Mouse (Mus musculus) CH12.LX (cell line): ENCODE data around the gene Hist1h1t. TPM values are rescaled to one million over a fixed set of nuclear protein-coding genes. Genes with fewer than 3 reads are reported as not detected.

Source experiments
- DNase-seq: peaks from one replicate; pipeline ENCODE4 v3.0.0-alpha.2; 2013; ENCODE audit errors: extremely low read depth
- H3K27ac ChIP-seq: 2 replicates; pipeline ENCODE4 v1.5.1; 2012; ENCODE audit warnings: low read depth, mild to moderate bottlenecking, control low read depth, moderate library complexity; ENCODE audit not compliant: insufficient read depth
- H3K27me3 ChIP-seq: replicated peaks from 2 replicates; pipeline ENCODE3; 2012; ENCODE audit warnings: inconsistent platforms
- H3K36me3 ChIP-seq, 2 experiments: replicated peaks in 1 of 2; 2 replicates each; pipeline versions ENCODE3 to v1.6.1; 2012; ENCODE audit warnings: inconsistent platforms in 1 of 2, low read length in 1 of 2, mild to moderate bottlenecking in 1 of 2, mixed read lengths in 1 of 2, moderate library complexity in 1 of 2; ENCODE audit not compliant: control insufficient read depth in 1 of 2, insufficient read depth in 1 of 2
- H3K4me1 ChIP-seq, 2 experiments: 2 replicates each; pipeline ENCODE4 v1.6.1; 2012; ENCODE audit warnings: inconsistent platforms in 1 of 2, moderate library complexity in 1 of 2; ENCODE audit not compliant: insufficient read depth in 2 of 2, control insufficient read depth in 1 of 2
- H3K4me2 ChIP-seq: 2 replicates; pipeline ENCODE4 v1.6.1; 2012; ENCODE audit warnings: low read depth, mild to moderate bottlenecking, control low read depth; ENCODE audit not compliant: poor library complexity, insufficient read depth, severe bottlenecking
- H3K4me3 ChIP-seq, 3 experiments: fragments of 150-350 bp in 1 of 3; sonication (generic) in 1 of 3; replicated peaks in 1 of 3; 2 replicates each; pipeline versions ENCODE3 to v1.5.1; 2011 to 2012; ENCODE audit warnings: low read depth in 2 of 3, low read length in 2 of 3, mild to moderate bottlenecking in 2 of 3, moderate library complexity in 2 of 3, control low read depth in 1 of 3, improper control_type of control experiment in 1 of 3, inconsistent platforms in 1 of 3, mixed read lengths in 1 of 3; ENCODE audit not compliant: poor library complexity in 1 of 3
- H3K79me2 ChIP-seq: replicated peaks from 2 replicates; pipeline ENCODE4 v1.6.1; 2012; ENCODE audit warnings: mild to moderate bottlenecking, moderate library complexity; ENCODE audit not compliant: control insufficient read depth, poor library complexity, insufficient read depth, severe bottlenecking; ENCODE audit errors: extremely low read depth
- H3K9ac ChIP-seq: 2 replicates; pipeline ENCODE4 v1.6.1; 2012; ENCODE audit warnings: low read depth, mild to moderate bottlenecking, control low read depth, moderate library complexity; ENCODE audit not compliant: insufficient read depth
- H3K9me3 ChIP-seq: replicated peaks from 2 replicates; pipeline ENCODE3; 2012; ENCODE audit warnings: low read length, inconsistent platforms, mixed read lengths
- BHLHE40 ChIP-seq: IDR thresholded peaks from 2 replicates; pipeline ENCODE4 v1.6.1; 2011; ENCODE audit warnings: mild to moderate bottlenecking, low read depth, low read length, improper control_type of control experiment
- CHD1 ChIP-seq: IDR thresholded peaks from 2 replicates; pipeline ENCODE4 v1.6.1; 2012; ENCODE audit warnings: low read depth, low read length, improper control_type of control experiment, inconsistent platforms
- CTCF ChIP-seq, 2 experiments: IDR thresholded peaks in 1 of 2; conservative IDR thresholded peaks in 1 of 2; 2 replicates each; pipeline ENCODE4 v1.5.1; 2011 to 2012; ENCODE audit warnings: low read depth in 2 of 2, low read length in 2 of 2, improper control_type of control experiment in 1 of 2, inconsistent platforms in 1 of 2, mild to moderate bottlenecking in 1 of 2, moderate library complexity in 1 of 2
- E2F4 ChIP-seq: IDR thresholded peaks from 2 replicates; pipeline ENCODE4 v1.6.1; 2011; ENCODE audit warnings: low read depth, low read length, improper control_type of control experiment; ENCODE audit not compliant: insufficient replicate concordance
- ELF1 ChIP-seq: IDR thresholded peaks from 2 replicates; pipeline ENCODE4 v1.6.1; 2014; ENCODE audit warnings: low read depth, mild to moderate bottlenecking, inconsistent platforms, low read length, improper control_type of control experiment
- ETS1 ChIP-seq: conservative IDR thresholded peaks from 2 replicates; pipeline ENCODE4 v1.6.1; 2012; ENCODE audit warnings: low read depth, mild to moderate bottlenecking, inconsistent platforms, low read length, improper control_type of control experiment, moderate library complexity
- IRF4 ChIP-seq: IDR thresholded peaks from 2 replicates; pipeline ENCODE4 v1.6.1; 2014; ENCODE audit warnings: low read depth, mild to moderate bottlenecking, inconsistent platforms, low read length, improper control_type of control experiment
- JUN ChIP-seq: IDR thresholded peaks from 2 replicates; pipeline ENCODE4 v1.6.1; 2011; ENCODE audit warnings: low read depth, mild to moderate bottlenecking, low read length, improper control_type of control experiment, moderate library complexity; ENCODE audit not compliant: insufficient read depth
- KAT2A ChIP-seq: IDR thresholded peaks from 2 replicates; pipeline ENCODE4 v1.6.1; 2012; ENCODE audit warnings: low read length, improper control_type of control experiment, inconsistent platforms; ENCODE audit not compliant: insufficient replicate concordance
- MAFK ChIP-seq: IDR thresholded peaks from 2 replicates; pipeline ENCODE4 v1.6.1; 2011; ENCODE audit warnings: low read length, improper control_type of control experiment; ENCODE audit not compliant: insufficient replicate concordance
- MAX ChIP-seq: IDR thresholded peaks from 2 replicates; pipeline ENCODE4 v1.6.1; 2011; ENCODE audit warnings: low read length, improper control_type of control experiment
- MAZ ChIP-seq: IDR thresholded peaks from 2 replicates; pipeline ENCODE4 v1.6.1; 2012; ENCODE audit warnings: low read depth, mild to moderate bottlenecking, inconsistent platforms, low read length, improper control_type of control experiment, moderate library complexity
- MEF2A ChIP-seq: IDR thresholded peaks from 2 replicates; pipeline ENCODE4 v1.6.1; 2014; ENCODE audit warnings: low read depth, mild to moderate bottlenecking, inconsistent platforms, low read length, improper control_type of control experiment, borderline replicate concordance
- NRF1 ChIP-seq: IDR thresholded peaks from 2 replicates; pipeline ENCODE4 v1.6.1; 2014; ENCODE audit warnings: low read depth, mild to moderate bottlenecking, inconsistent platforms, low read length, improper control_type of control experiment, moderate library complexity
- PAX5 ChIP-seq: IDR thresholded peaks from 2 replicates; pipeline ENCODE4 v1.6.1; 2012; ENCODE audit warnings: low read length, inconsistent platforms, mixed read lengths
- POLR2AphosphoS2 ChIP-seq: IDR thresholded peaks from 2 replicates; pipeline ENCODE4 v1.6.1; 2011; ENCODE audit warnings: low read depth, low read length, improper control_type of control experiment
- RCOR1 ChIP-seq: conservative IDR thresholded peaks from 2 replicates; pipeline ENCODE4 v1.6.1; 2012; ENCODE audit warnings: low read depth, mild to moderate bottlenecking, inconsistent platforms, low read length, improper control_type of control experiment
- SIN3A ChIP-seq: IDR thresholded peaks from 2 replicates; pipeline ENCODE4 v1.6.1; 2012; ENCODE audit warnings: low read length, improper control_type of control experiment, inconsistent platforms
- SMC3 ChIP-seq: IDR thresholded peaks from 2 replicates; pipeline ENCODE4 v1.6.1; 2011; ENCODE audit warnings: low read depth, low read length, improper control_type of control experiment
- TBP ChIP-seq: conservative IDR thresholded peaks from 2 replicates; pipeline ENCODE4 v1.6.1; 2011; ENCODE audit warnings: low read depth, low read length, improper control_type of control experiment
- TCF12 ChIP-seq: IDR thresholded peaks from 2 replicates; pipeline ENCODE4 v1.6.1; 2014; ENCODE audit warnings: low read depth, mild to moderate bottlenecking, inconsistent platforms, low read length, improper control_type of control experiment
- UBTF ChIP-seq: IDR thresholded peaks from 2 replicates; pipeline ENCODE4 v1.6.1; 2012; ENCODE audit warnings: low read depth, mild to moderate bottlenecking, inconsistent platforms, low read length, improper control_type of control experiment, moderate library complexity
- USF2 ChIP-seq: conservative IDR thresholded peaks from 2 replicates; pipeline ENCODE4 v1.6.1; 2011; ENCODE audit warnings: low read depth, low read length, improper control_type of control experiment
- ZC3H11A ChIP-seq: IDR thresholded peaks from 2 replicates; pipeline ENCODE4 v1.6.1; 2012; ENCODE audit warnings: low read depth, mild to moderate bottlenecking, inconsistent platforms, low read length, improper control_type of control experiment
- ZMIZ1 ChIP-seq: IDR thresholded peaks from 2 replicates; pipeline ENCODE4 v1.6.1; 2012; ENCODE audit warnings: low read depth, mild to moderate bottlenecking, inconsistent platforms, low read length, improper control_type of control experiment
- dilution Hi-C: fragments of 300-500 bp; cut with MboI; formaldehyde crosslinking; loops from 2 replicates; pipeline ENCODE4 v1.14.3; 2020; ENCODE audit warnings: low sequenced_read_pairs; ENCODE audit not compliant: extremely low pct_unique_long_range_greater_than_20kb, extremely low pct_ligation_motif_present
- in situ Hi-C: fragments of 300-500 bp; cut with MboI; formaldehyde crosslinking; loops from 3 replicates; pipeline ENCODE4 v1.14.3; 2019; ENCODE audit warnings: low sequenced_read_pairs, low pct_ligation_motif_present, low pct_unique_long_range_greater_than_20kb, mixed read lengths
- polyA plus RNA-seq: library from polyadenylated mRNA; unstranded; fragments of >175 nt; gene quantifications from 2 replicates; pipeline ENCODE4 v1.2.1, GENCODE M21; 2012; ENCODE audit warnings: low read depth; ENCODE audit not compliant: insufficient read length
- total RNA-seq, 2 experiments: library from RNA; depleted of rRNA; stranded (reverse); fragments of 300-350 nt in 1 of 2; fragments of >200 nt in 1 of 2; gene quantifications; 2 replicates each; pipeline ENCODE4 v1.2.3; 2012 to 2014

The Hist1h1t gene
- total and polyA plus RNA-seq, 3 experiments = 0.38 TPM; not detected in 2

DNA sequence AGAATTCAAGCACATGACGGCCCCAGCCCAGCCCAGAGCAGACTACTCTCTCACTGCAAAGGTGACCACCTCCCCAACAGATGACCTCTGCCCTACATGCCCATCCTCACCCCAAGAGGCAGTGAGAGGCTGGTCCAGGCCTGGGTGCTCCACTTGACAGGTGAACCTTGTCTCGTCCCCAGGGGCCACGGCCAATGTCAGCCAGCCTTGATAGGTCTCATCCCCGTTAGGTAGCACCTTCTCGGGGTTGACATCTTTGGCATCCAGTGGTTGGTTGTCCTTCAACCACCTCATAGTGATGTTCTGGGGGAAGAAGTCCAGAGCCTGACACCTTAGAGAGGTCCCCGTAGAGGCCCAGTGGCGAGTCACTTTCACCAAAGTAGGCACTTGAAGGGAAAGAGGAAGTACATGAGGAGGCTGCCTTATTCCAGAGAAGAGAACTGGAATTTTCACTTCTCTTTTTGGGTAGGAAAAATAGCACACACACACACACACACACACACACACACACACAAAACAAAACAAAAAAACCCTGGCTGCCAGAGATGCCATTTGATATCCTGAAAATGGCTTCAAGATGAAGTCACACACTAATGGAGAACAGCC is 10.2 kb downstream of the Hist1h1t start (continued):
- TF ChIP-seq USF2 = no peak
- no peak for TF ChIP-seq CTCF (conservative IDR thresholded peaks at IDR 0.05 in 1 of 2, IDR thresholded peaks at IDR 0.05 in 1 of 2; ENCODE audit: low read depth in 2 of 2, low read length in 2 of 2)
- peak; percentile 74; the same call in 1 of the 2 replicates for TF ChIP-seq UBTF
- TF ChIP-seq ZMIZ1 = no peak
- TF ChIP-seq KAT2A = no peak
- TF ChIP-seq POLR2AphosphoS2 = no peak
- no peak for TF ChIP-seq CHD1
- 0 out of 2 replicates have a peak, but pooled peaks have one; percentile 50 for TF ChIP-seq TBP
- TF ChIP-seq ETS1 = peak; percentile 37; the same call in 1 of the 2 replicates
- TF ChIP-seq TCF12 = peak; percentile 48; the same call in 1 of the 2 replicates
- no peak for TF ChIP-seq NRF1
- no peak for TF ChIP-seq MAFK
- TF ChIP-seq BHLHE40 = peak; percentile 36; the same call in 1 of the 2 replicates

DNA sequence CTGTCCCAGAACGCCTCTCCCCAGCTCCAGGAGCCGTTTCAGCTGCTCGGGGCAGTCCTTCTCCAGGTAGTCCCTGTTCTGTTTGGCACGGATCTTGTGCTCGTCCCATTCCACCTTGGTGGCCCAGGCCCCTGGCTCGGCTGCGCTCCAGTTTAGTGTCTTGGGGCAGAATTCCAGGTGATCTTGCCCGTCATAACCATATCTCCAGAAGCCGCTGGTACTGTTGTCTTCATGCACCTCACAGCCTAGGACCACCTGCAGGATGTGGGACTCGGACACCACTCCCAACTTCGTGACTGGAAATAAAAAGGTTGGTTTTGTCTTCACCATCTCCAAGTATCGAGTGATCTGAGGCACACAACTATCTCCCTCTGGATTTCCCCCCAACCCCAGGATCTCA is 11.2 kb downstream of the Hist1h1t start:
- no peak overlapping the region for H3K9ac ChIP-seq
- H3K36me3 ChIP-seq = no peaks in the 10 kb centered on the region
- no peak overlapping the region for H3K4me2 ChIP-seq
- peaks cover 12 to 67% of the 10 kb centered on the region in 2 experiments for H3K4me1 ChIP-seq
- H3K4me3 ChIP-seq = no peak overlapping the region
- dilution Hi-C loops = no loop called here
- no peak for DNase-seq
- H3K27ac ChIP-seq = no peak overlapping the region
- in situ Hi-C loops = no loop called here
- no peaks in the 10 kb centered on the region for H3K9me3 ChIP-seq
- no peaks in the 10 kb centered on the region for H3K27me3 ChIP-seq
- TF ChIP-seq JUN = no peak
- no peak for TF ChIP-seq ETS1
- TF ChIP-seq MAX = no peak
- no peak for TF ChIP-seq ZMIZ1
- TF ChIP-seq PAX5 = no peak
- no peak for TF ChIP-seq MAZ
- no peak for TF ChIP-seq CHD1
- TF ChIP-seq ELF1 = no peak
- TF ChIP-seq KAT2A = no peak
- no peak for TF ChIP-seq SIN3A
- TF ChIP-seq MEF2A = no peak
- no peak for TF ChIP-seq ZC3H11A
- TF ChIP-seq BHLHE40 = no peak
- no peak for TF ChIP-seq IRF4
- no peak for TF ChIP-seq E2F4
- TF ChIP-seq SMC3 = no peak
- TF ChIP-seq RCOR1 = no peak
- TF ChIP-seq CTCF (conservative IDR thresholded peaks at IDR 0.05 in 1 of 2, IDR thresholded peaks at IDR 0.05 in 1 of 2; ENCODE audit: low read depth in 2 of 2, low read length in 2 of 2) = no peak
- no peaks in the 10 kb centered on the region for H3K79me2 ChIP-seq
